Mouse (Mus musculus) CH12.LX (cell line): ENCODE results near the gene Skor1.

Source experiments
- CTCF ChIP-seq, 2 experiments: IDR thresholded peaks in 1 of 2; conservative IDR thresholded peaks in 1 of 2; 2 replicates each; pipeline ENCODE4 v1.5.1; 2011 to 2012; ENCODE audit warnings: low read depth in 2 of 2, low read length in 2 of 2, improper control_type of control experiment in 1 of 2, inconsistent platforms in 1 of 2, mild to moderate bottlenecking in 1 of 2, moderate library complexity in 1 of 2
- ELF1 ChIP-seq: IDR thresholded peaks from 2 replicates; pipeline ENCODE4 v1.6.1; 2014; ENCODE audit warnings: low read depth, mild to moderate bottlenecking, inconsistent platforms, low read length, improper control_type of control experiment
- NELFE ChIP-seq: IDR thresholded peaks from 2 replicates; pipeline ENCODE4 v1.6.1; 2011; ENCODE audit warnings: low read depth, low read length, improper control_type of control experiment
- RCOR1 ChIP-seq: conservative IDR thresholded peaks from 2 replicates; pipeline ENCODE4 v1.6.1; 2012; ENCODE audit warnings: low read depth, mild to moderate bottlenecking, inconsistent platforms, low read length, improper control_type of control experiment
- TCF12 ChIP-seq: IDR thresholded peaks from 2 replicates; pipeline ENCODE4 v1.6.1; 2014; ENCODE audit warnings: low read depth, mild to moderate bottlenecking, inconsistent platforms, low read length, improper control_type of control experiment
- ZKSCAN1 ChIP-seq: IDR thresholded peaks from 2 replicates; pipeline ENCODE4 v1.6.1; 2012; ENCODE audit warnings: low read depth, inconsistent platforms, low read length, improper control_type of control experiment, borderline replicate concordance

GRCm38 (mm10) chr9:63118385-63118784 lies 30.4 kb downstream of the Skor1 start:
- TF ChIP-seq CTCF (conservative IDR thresholded peaks at IDR 0.05 in 1 of 2, IDR thresholded peaks at IDR 0.05 in 1 of 2; ENCODE audit: low read depth in 2 of 2, low read length in 2 of 2) (peak in 1 of 2 experiments; percentile 34; a peak in 1 of 4 replicates), NELFE (no peak), TCF12 (no peak), RCOR1 (no peak), ZKSCAN1 (no peak), ELF1 (no peak)
